Comparison of ENCODE assay signal across 25 mouse cellular contexts in the genomic region with DNA sequence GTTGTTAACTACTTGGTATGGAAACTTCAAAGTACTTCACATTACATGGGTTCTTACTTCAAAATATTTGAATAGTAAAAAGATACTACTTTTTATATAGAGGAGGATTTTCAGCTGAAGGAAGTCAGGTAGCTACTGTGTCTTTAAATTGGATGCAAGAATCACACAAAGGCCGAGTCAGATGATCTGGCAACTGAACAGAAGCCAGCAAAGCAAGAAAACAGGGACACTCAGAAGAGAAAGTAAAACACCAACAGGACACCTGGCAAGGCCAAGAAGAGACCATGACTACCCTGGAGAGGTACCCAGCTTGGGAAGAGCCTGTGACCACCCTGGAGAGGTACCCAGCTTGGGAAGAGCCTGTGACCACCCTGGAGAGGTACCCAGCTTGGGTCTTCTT. TPM values are rescaled to one million over a fixed set of nuclear protein-coding genes. Genes with fewer than 3 reads are reported as not detected.
"Had no signal": no experiment of that assay in that cellular context is flagged by ENCODE, and none has a peak within 500 bp of the region (broad histone marks: within the 10 kb centered on the region; RNA-seq: fewer than 3 reads in every experiment).

No protein-coding gene starts in this region.

- H3K9me3 ChIP-seq: limb, embryonic 10.5 days; limb, embryonic 13.5 days; liver, embryonic 12.5 days; liver, embryonic 15.5 days; lung, embryonic 15.5 days; midbrain, embryonic 12.5 days; midbrain, embryonic 15.5 days; neural tube, embryonic 13.5 days had no signal

- H3K4me3 ChIP-seq: layer of hippocampus, adult 2 months; limb, embryonic 10.5 days; limb, embryonic 13.5 days; liver, embryonic 12.5 days; liver, embryonic 15.5 days; lung, embryonic 15.5 days; midbrain, embryonic 12.5 days; midbrain, embryonic 15.5 days; neural tube, embryonic 13.5 days had no signal

- H3K36me3 ChIP-seq: limb, embryonic 10.5 days; limb, embryonic 13.5 days; liver, embryonic 12.5 days; liver, embryonic 15.5 days; lung, embryonic 15.5 days; midbrain, embryonic 12.5 days; midbrain, embryonic 15.5 days; neural tube, embryonic 13.5 days had no signal

- DNase-seq: kidney, adult 18-20 months; kidney, adult 9 months; kidney, postnatal 25 days; layer of hippocampus, adult 9-11 months; liver; lung, adult 18-20 months; lung, postnatal 10 days; lung, postnatal 36 days; right cerebral cortex, postnatal 14 days; right cerebral cortex, postnatal 4 days; thymus, postnatal 25 days had no signal

- ATAC-seq: liver, embryonic 12.5 days; midbrain, embryonic 15.5 days had no signal

- H3K27ac ChIP-seq: layer of hippocampus, adult 2 months; limb, embryonic 10.5 days; limb, embryonic 13.5 days; liver, embryonic 12.5 days; liver, embryonic 15.5 days; lung, embryonic 15.5 days; midbrain, embryonic 12.5 days; midbrain, embryonic 15.5 days; neural tube, embryonic 13.5 days; stomach, postnatal 0 days had no signal

- H3K4me1 ChIP-seq: liver, embryonic 12.5 days; liver, embryonic 15.5 days had no signal

RNA-seq across cellular contexts. Expression of a gene that starts 7.9 kb away (rescaled TPM):
- total RNA-seq: layer of hippocampus, adult 2 months; left cerebral cortex, postnatal 25 days had no signal
- polyA plus RNA-seq: kidney, embryonic 16.5 days; limb, embryonic 10.5 days; limb, embryonic 13.5 days; liver, embryonic 12.5 days; liver, embryonic 15.5 days; lung, embryonic 15.5 days; midbrain, embryonic 12.5 days; midbrain, embryonic 15.5 days; neural tube, embryonic 13.5 days; stomach, embryonic 14.5 days; stomach, postnatal 0 days; thymus, postnatal 0 days had no signal

RNA-seq across cellular contexts. Expression of a gene that starts 24.3 kb away (rescaled TPM):
- polyA plus RNA-seq: liver, embryonic 15.5 days had no signal
